Comparison of ENCODE assay signal across 9 mouse cellular contexts in the genomic region with DNA sequence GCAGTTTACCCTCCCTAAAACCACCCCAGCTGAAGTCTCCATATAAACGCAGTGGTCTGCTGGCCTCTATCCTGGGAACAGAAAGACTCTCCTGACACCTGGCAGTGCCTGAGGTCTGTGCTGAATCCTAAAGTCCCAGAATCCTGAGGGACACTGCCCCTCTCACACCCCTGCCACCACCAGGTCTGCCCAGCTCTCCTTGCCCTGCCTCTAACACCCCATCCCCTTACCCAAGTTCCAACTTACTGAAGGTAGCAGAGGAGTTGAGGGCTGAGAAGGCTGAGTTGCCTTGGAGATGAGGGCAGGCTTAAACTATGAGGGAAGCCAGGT. TPM values are rescaled to one million over a fixed set of nuclear protein-coding genes. Genes with fewer than 3 reads are reported as not detected.
DNase-seq lines count a peak whose midpoint lies in the region; ATAC-seq and TF ChIP-seq lines count a peak whose summit lies in the region.
"Had no signal": no experiment of that assay in that cellular context is flagged by ENCODE, and none has a peak within 500 bp of the region (broad histone marks: within the 10 kb centered on the region; RNA-seq: fewer than 3 reads in every experiment).

No protein-coding gene starts in this region.

- no peaks in the 10 kb centered on the region for H3K27me3 ChIP-seq in cerebellum, adult 2 months (ENCODE audit: control insufficient read depth, insufficient read depth, low read length)
- H3K27me3 ChIP-seq in lung, embryonic 14.5 days (ENCODE audit: insufficient read depth, low read length) = no peaks in the 10 kb centered on the region; the same call in 1 of the 2 replicates
- no peaks in the 10 kb centered on the region for H3K27me3 ChIP-seq in intestine, embryonic 15.5 days (replicated peaks)
- no peaks in the 10 kb centered on the region for H3K27me3 ChIP-seq in small intestine, adult 2 months (ENCODE audit: control insufficient read depth, insufficient read depth, low read length)

- peak overlapping the region; percentile 54 for H3K9ac ChIP-seq in lung, embryonic 14.5 days
- peak overlapping the region; percentile 41 for H3K9ac ChIP-seq in intestine, embryonic 15.5 days

- peak in 1 of 2 experiments; percentile 48 for DNase-seq in cerebellum, adult 2 months
- no peak for DNase-seq in cerebellum, postnatal 10 days
- DNase-seq in lung, embryonic 14.5 days = no peak
- no peak for DNase-seq in lung, postnatal 14 days
- DNase-seq in gastrocnemius, postnatal 25 days = no peak
- no peak for DNase-seq in urinary bladder, postnatal 10 days (ENCODE audit: low spot score)

- no peak for TF ChIP-seq POLR2A in cerebellum, adult 2 months (IDR thresholded peaks at IDR 0.05; ENCODE audit: borderline replicate concordance, insufficient read depth, low read length)
- no peak for TF ChIP-seq POLR2A in small intestine, adult 2 months (IDR thresholded peaks at IDR 0.05; ENCODE audit: low read depth, low read length)

- H3K4me3 ChIP-seq in cerebellum, adult 2 months (replicated peaks; ENCODE audit: insufficient read depth, low read depth, low read length) = peak overlapping the region; percentile 65
- H3K4me3 ChIP-seq in lung, embryonic 14.5 days (ENCODE audit: low read depth, low read length) = peak overlapping the region; percentile 34
- H3K4me3 ChIP-seq in intestine, embryonic 15.5 days (replicated peaks) = peak overlapping the region; percentile 35
- peak overlapping the region; percentile 52 for H3K4me3 ChIP-seq in small intestine, adult 2 months (ENCODE audit: low read depth, low read length)

- H3K4me2 ChIP-seq in lung, embryonic 14.5 days = peak overlapping the region; percentile 72
- peak overlapping the region; percentile 73 for H3K4me2 ChIP-seq in intestine, embryonic 15.5 days (replicated peaks)

- no peak for TF ChIP-seq CTCF in cerebellum, adult 2 months (IDR thresholded peaks at IDR 0.05; ENCODE audit: borderline replicate concordance, insufficient read depth, low read depth, low read length)
- no peak for TF ChIP-seq CTCF in lung, embryonic 14.5 days (IDR thresholded peaks at IDR 0.05; ENCODE audit: low read depth)
- no peak for TF ChIP-seq CTCF in small intestine, adult 2 months (IDR thresholded peaks at IDR 0.05; ENCODE audit: extremely low read depth, insufficient read length, insufficient replicate concordance, low read depth, low read length)

- WGBS in cerebellum, adult 2 months = 0% methylated on average over 1 of the region's 1 CpGs
- 9% methylated on average over 1 of the region's 1 CpGs for WGBS in lung, embryonic 14.5 days
- 5% methylated on average over 1 of the region's 1 CpGs for WGBS in intestine, embryonic 15.5 days
- WGBS in small intestine, adult 2 months = 23% methylated on average over 1 of the region's 1 CpGs

- no peak for ATAC-seq in lung, embryonic 14.5 days (ENCODE audit: insufficient read depth)
- ATAC-seq in intestine, embryonic 15.5 days = no peak

- H3K36me3 ChIP-seq in lung, embryonic 14.5 days (ENCODE audit: insufficient read depth) = peaks cover 22% of the 10 kb centered on the region
- H3K36me3 ChIP-seq in intestine, embryonic 15.5 days = peaks cover 21% of the 10 kb centered on the region
- H3K36me3 ChIP-seq in small intestine, adult 2 months (ENCODE audit: control insufficient read depth, insufficient read depth, low read length) = peaks cover 15% of the 10 kb centered on the region

- H3K9me3 ChIP-seq in lung, embryonic 14.5 days (ENCODE audit: low read depth, low read length) = peaks cover 4% of the 10 kb centered on the region; the same call in 1 of the 2 replicates
- H3K9me3 ChIP-seq in intestine, embryonic 15.5 days = no peaks in the 10 kb centered on the region

- peaks cover 20% of the 10 kb centered on the region for H3K4me1 ChIP-seq in cerebellum, adult 2 months (ENCODE audit: control insufficient read depth, insufficient read depth, low read length)
- peaks cover 27% of the 10 kb centered on the region for H3K4me1 ChIP-seq in lung, embryonic 14.5 days (ENCODE audit: insufficient read depth)
- peaks cover 34% of the 10 kb centered on the region for H3K4me1 ChIP-seq in intestine, embryonic 15.5 days (replicated peaks)
- peaks cover 18% of the 10 kb centered on the region for H3K4me1 ChIP-seq in small intestine, adult 2 months (ENCODE audit: control insufficient read depth, insufficient read depth, insufficient read length, low read length)

- H3K27ac ChIP-seq in cerebellum, adult 2 months (ENCODE audit: insufficient read depth, low read length) = peak overlapping the region; percentile 96
- H3K27ac ChIP-seq in lung, embryonic 14.5 days (ENCODE audit: low read depth) = peak overlapping the region; percentile 88
- H3K27ac ChIP-seq in intestine, embryonic 15.5 days = peak overlapping the region; percentile 88
- H3K27ac ChIP-seq in small intestine, adult 2 months (ENCODE audit: insufficient read depth, low read depth, low read length) = peak overlapping the region; percentile 48

RNA-seq across cellular contexts. Expression of a gene that starts 7.0 kb away (rescaled TPM):
- 76.7 and 76.9 TPM in 2 replicates for polyA plus RNA-seq in cerebellum, adult 2 months (2012; rRNA removed)
- 32.9 and 38.2 TPM in 2 replicates for polyA plus RNA-seq in lung, embryonic 14.5 days (2014; fragmentation: Nextera tagmentation; extraction: Ambion mirVana)
- polyA plus RNA-seq in intestine, embryonic 15.5 days (2015; fragmentation: Nextera tagmentation; extraction: Ambion mirVana) = 54.0 and 54.2 TPM in 2 replicates
- polyA plus RNA-seq in small intestine, adult 2 months (2012; rRNA removed) = 51.9 and 76.9 TPM in 2 replicates
- 10 to 100 TPM; 14.1 to 16.1 TPM for total RNA-seq in gastrocnemius, postnatal 25 days (2021)

RNA-seq across cellular contexts. Expression of a gene that starts 23.9 kb away (rescaled TPM):
- polyA plus RNA-seq in cerebellum, adult 2 months (2012; rRNA removed) = 30.7 and 34.8 TPM in 2 replicates
- 47.4 and 49.3 TPM in 2 replicates for polyA plus RNA-seq in lung, embryonic 14.5 days (2014; fragmentation: Nextera tagmentation; extraction: Ambion mirVana)
- 43.8 TPM in 2 replicates for polyA plus RNA-seq in intestine, embryonic 15.5 days (2015; fragmentation: Nextera tagmentation; extraction: Ambion mirVana)
- polyA plus RNA-seq in small intestine, adult 2 months (2012; rRNA removed) = 11.0 and 17.2 TPM in 2 replicates
- 10 to 100 TPM; 14.7 to 15.3 TPM for total RNA-seq in gastrocnemius, postnatal 25 days (2021)

RNA-seq across cellular contexts. Expression of a gene that starts 30.0 kb away (rescaled TPM):
- 35.5 and 35.9 TPM in 2 replicates for polyA plus RNA-seq in cerebellum, adult 2 months (2012; rRNA removed)
- polyA plus RNA-seq in lung, embryonic 14.5 days (2014; fragmentation: Nextera tagmentation; extraction: Ambion mirVana) = 22.4 and 24.1 TPM in 2 replicates
- 18.3 and 18.9 TPM in 2 replicates for polyA plus RNA-seq in intestine, embryonic 15.5 days (2015; fragmentation: Nextera tagmentation; extraction: Ambion mirVana)
- polyA plus RNA-seq in small intestine, adult 2 months (2012; rRNA removed) = 18.2 and 26.5 TPM in 2 replicates
- 10 to 100 TPM in 1 of 2 experiments, 1 to 10 TPM in 1; 9.9 to 14.7 TPM for total RNA-seq in gastrocnemius, postnatal 25 days (2021)

RNA-seq across cellular contexts. Expression of a gene that starts 53.9 kb away (rescaled TPM):
- not detected in 2 replicates for polyA plus RNA-seq in cerebellum, adult 2 months (2012; rRNA removed)
- polyA plus RNA-seq in lung, embryonic 14.5 days (2014; fragmentation: Nextera tagmentation; extraction: Ambion mirVana) = 1.0 and 1.4 TPM in 2 replicates
- polyA plus RNA-seq in intestine, embryonic 15.5 days (2015; fragmentation: Nextera tagmentation; extraction: Ambion mirVana) = 0.39 and 0.44 TPM in 2 replicates
- polyA plus RNA-seq in small intestine, adult 2 months (2012; rRNA removed) = 0.23 and 85.7 TPM in 2 replicates
- not detected for total RNA-seq in gastrocnemius, postnatal 25 days (2021)
- total RNA-seq: left cerebral cortex, postnatal 36 days had no signal
